Mouse (Mus musculus): ENCODE results near the gene Zfp84.

The Zfp84 gene

DNA sequence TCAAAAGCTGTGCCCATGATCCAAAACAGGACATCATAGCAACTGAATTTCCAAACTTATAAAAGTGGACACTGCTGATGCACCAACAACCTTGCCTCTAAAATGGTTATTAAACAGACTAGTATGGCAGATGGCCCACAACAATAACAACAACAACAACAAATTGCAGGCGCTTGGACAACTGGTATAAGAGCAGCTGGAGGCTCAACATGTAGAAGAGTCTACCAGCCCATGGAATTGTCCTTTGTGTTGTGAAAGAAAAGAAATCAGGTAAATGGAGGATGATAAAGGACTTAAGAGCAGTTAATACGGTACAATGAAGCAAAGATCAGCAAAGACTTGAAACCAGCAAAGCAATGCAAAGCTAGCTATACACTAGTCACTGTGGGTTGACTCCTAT is 46.0 kb downstream of the Zfp84 start:
- in situ Hi-C loops (cut with MboI; ENCODE audit: low pct_unique_long_range_greater_than_20kb in 1 of 2, low sequenced_read_pairs in 2 of 2, unreplicated experiment in 1 of 2) = no loop called here

DNA sequence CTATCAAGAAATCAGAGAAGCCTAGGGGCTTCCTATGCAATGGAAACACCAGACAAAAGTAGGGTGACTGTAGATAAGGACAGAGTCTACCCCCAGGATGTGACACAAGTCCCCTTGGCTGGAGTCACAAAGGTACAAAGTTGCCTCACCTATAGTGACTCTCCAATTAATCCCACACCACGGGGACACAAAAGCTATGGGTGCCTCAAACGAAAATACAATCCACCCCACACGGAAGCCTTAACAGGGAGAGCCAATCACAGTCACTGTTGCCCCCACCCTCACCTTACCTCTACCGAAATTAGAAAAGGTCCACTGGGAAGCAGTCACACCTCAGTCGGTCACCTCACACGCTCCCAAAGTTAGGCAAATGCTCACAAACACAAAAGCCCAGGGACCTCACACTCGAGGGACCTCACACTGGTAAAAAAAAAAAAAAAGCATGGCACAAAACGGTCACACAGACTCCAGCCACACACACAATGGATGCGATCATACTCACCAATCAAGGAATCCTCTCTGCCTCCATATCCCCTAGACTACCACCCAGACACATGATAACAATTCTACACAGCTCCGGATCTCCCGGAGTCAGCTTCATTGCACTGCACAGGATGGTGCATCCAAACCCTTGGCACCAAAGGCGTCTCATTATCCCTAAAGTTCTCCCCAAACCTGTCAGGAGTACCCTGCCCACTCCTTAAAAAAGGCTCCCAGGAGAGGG is 46.9 kb downstream of the Zfp84 start:
- in situ Hi-C loops (cut with MboI; ENCODE audit: low pct_unique_long_range_greater_than_20kb in 1 of 2, low sequenced_read_pairs in 2 of 2, unreplicated experiment in 1 of 2) = no loop called here

- in situ Hi-C loops (cut with MboI; ENCODE audit: low pct_unique_long_range_greater_than_20kb in 1 of 2, low sequenced_read_pairs in 2 of 2, unreplicated experiment in 1 of 2) = no loop called here
Observed at GRCm38 (mm10) chr7:29815910-29816429, 47.6 kb downstream of the Zfp84 start, which contains the start of gene Zfp790. Gene Zfp790 (plus strand): TSS chr7:29816114.

DNA sequence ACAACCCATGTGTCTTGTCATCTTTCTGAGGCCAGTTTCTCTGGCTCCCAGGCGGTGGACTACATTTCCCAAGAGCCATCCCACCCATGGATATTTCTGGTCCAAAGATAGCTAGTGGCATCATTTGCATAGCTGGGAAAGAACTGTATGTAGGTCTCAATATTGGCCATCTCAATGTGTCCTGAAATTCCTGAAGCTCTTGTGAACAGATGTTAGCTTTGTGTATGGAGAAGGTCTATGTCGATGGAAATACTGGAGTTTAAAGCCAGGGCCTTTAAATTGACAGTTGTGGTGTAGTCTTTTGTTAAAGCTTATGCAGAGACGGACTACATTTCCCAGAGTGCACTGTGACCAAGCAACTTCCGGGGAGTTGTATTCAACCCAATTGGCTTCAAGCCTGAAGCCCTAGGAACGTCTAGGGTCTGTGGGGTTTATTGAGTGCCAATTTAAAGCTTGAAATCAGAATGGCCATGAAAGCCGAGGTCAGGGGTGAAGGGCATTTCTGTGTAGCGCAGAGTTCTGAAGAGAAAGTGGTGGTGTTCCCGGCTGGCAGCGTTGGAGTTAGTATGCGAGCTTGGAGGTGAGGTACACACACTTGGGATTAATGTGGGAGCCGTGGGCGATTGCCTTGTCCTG is 50.4 kb downstream of the Zfp84 start:
- in situ Hi-C loops (cut with MboI; ENCODE audit: low pct_unique_long_range_greater_than_20kb in 1 of 2, low sequenced_read_pairs in 2 of 2, unreplicated experiment in 1 of 2) = no loop called here

DNA sequence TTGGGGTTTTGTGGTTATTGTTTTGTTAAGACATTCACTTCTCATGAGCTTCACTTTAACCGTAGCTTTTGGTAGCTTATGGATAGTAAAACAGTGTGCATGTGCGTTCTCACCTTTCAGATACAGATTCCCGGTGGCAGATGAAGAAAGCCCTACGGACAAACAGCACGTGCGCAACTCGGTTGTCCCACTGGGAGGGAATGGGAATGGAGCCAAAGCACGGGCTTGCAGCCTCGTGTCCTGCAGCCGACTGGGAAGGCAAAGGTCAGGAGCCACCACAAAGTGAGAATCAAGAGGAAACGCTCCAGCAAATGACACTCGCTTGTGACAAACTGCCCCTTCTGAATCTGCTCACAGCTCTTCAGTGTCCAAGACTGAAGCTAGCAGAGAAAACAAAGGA is 59.6 kb downstream of the Zfp84 start:
- in situ Hi-C loops (cut with MboI; ENCODE audit: low pct_unique_long_range_greater_than_20kb in 1 of 2, low sequenced_read_pairs in 2 of 2, unreplicated experiment in 1 of 2) = no loop called here

Data from mouse embryonic stem cell (cell line).